In the genomic region with DNA sequence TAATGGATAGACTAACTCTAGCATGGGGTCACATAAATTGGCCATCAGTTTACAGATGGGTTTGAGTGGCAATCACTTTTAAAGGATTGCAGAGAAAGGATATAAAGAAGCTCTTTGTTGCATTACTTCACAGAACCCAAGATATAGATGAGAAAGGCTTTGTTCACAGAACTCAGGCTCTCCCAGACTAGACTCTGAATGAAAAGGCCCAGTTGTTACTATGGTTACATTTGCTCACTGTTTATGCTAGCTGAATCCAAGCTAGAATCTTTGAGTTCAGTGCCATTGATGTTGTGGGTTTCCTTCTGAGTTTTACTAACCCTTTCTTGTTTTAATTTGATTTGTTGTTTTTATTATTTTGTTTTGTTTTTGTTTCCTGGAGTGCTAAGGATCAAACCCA, we compare ENCODE assay signal across 19 mouse cellular contexts. TPM values are rescaled to one million over a fixed set of nuclear protein-coding genes. Genes with fewer than 3 reads are reported as not detected.
DNase-seq lines count a peak whose midpoint lies in the region; ATAC-seq and TF ChIP-seq lines count a peak whose summit lies in the region.
"Had no signal": no experiment of that assay in that cellular context is flagged by ENCODE, and none has a peak within 500 bp of the region (broad histone marks: within the 10 kb centered on the region; RNA-seq: fewer than 3 reads in every experiment).

No protein-coding gene starts in this region.

- peaks cover 7% of the 10 kb centered on the region; the same call in 1 of the 2 replicates for H3K36me3 ChIP-seq in forebrain, embryonic 11.5 days (ENCODE audit: control insufficient read depth, insufficient read depth, low read length)
- H3K36me3 ChIP-seq in forebrain, embryonic 13.5 days (ENCODE audit: poor library complexity, severe bottlenecking), result peaks cover 88% of the 10 kb centered on the region
- peaks cover 78% of the 10 kb centered on the region for H3K36me3 ChIP-seq in hindbrain, embryonic 15.5 days
- peaks cover 36% of the 10 kb centered on the region for H3K36me3 ChIP-seq in midbrain, postnatal 0 days (ENCODE audit: insufficient read depth, low read length)

- ATAC-seq in forebrain, embryonic 11.5 days (replicated peaks; ENCODE audit: low FRiP score), result 0 out of 2 replicates have a peak, but pooled peaks have one; percentile 49
- ATAC-seq in forebrain, embryonic 13.5 days, result no peak
- no peak for ATAC-seq in hindbrain, embryonic 15.5 days (ENCODE audit: low FRiP score, low read depth)
- ATAC-seq in midbrain, postnatal 0 days (ENCODE audit: low FRiP score), result no peak
- ATAC-seq: lung, postnatal 0 days had no signal

- H3K9me3 ChIP-seq in forebrain, embryonic 11.5 days (ENCODE audit: control insufficient read depth, low read length), result no peaks in the 10 kb centered on the region
- H3K9me3 ChIP-seq in forebrain, embryonic 13.5 days (replicated peaks), result no peaks in the 10 kb centered on the region
- H3K9me3 ChIP-seq in hindbrain, embryonic 15.5 days, result no peaks in the 10 kb centered on the region
- no peaks in the 10 kb centered on the region for H3K9me3 ChIP-seq in midbrain, postnatal 0 days (ENCODE audit: low read length)
- H3K9me3 ChIP-seq: liver, embryonic 15.5 days had no signal

- no peaks in the 10 kb centered on the region for H3K4me1 ChIP-seq in forebrain, embryonic 11.5 days (replicated peaks; ENCODE audit: control insufficient read depth, insufficient read depth, low read length)
- H3K4me1 ChIP-seq in forebrain, embryonic 13.5 days, result no peaks in the 10 kb centered on the region
- H3K4me1 ChIP-seq in hindbrain, embryonic 15.5 days (replicated peaks), result no peaks in the 10 kb centered on the region
- H3K4me1 ChIP-seq in midbrain, postnatal 0 days (ENCODE audit: insufficient read depth, low read length), result no peaks in the 10 kb centered on the region

- H3K27me3 ChIP-seq in forebrain, embryonic 11.5 days (ENCODE audit: control insufficient read depth, insufficient read depth, low read length), result no peaks in the 10 kb centered on the region
- H3K27me3 ChIP-seq in forebrain, embryonic 13.5 days, result no peaks in the 10 kb centered on the region
- H3K27me3 ChIP-seq in hindbrain, embryonic 15.5 days, result no peaks in the 10 kb centered on the region
- no peaks in the 10 kb centered on the region for H3K27me3 ChIP-seq in midbrain, postnatal 0 days (ENCODE audit: insufficient read depth, low read length)
- H3K27me3 ChIP-seq: liver, embryonic 15.5 days had no signal

- no peak overlapping the region for H3K9ac ChIP-seq in forebrain, embryonic 11.5 days (ENCODE audit: low read length)
- no peak overlapping the region for H3K9ac ChIP-seq in forebrain, embryonic 13.5 days
- no peak overlapping the region for H3K9ac ChIP-seq in hindbrain, embryonic 15.5 days
- no peak overlapping the region for H3K9ac ChIP-seq in midbrain, postnatal 0 days (replicated peaks; ENCODE audit: low read length, poor library complexity, severe bottlenecking)
- H3K9ac ChIP-seq: liver, embryonic 15.5 days had no signal

- TF ChIP-seq CTCF in midbrain, postnatal 0 days (IDR thresholded peaks at IDR 0.05), result no peak

- no peak overlapping the region for H3K4me3 ChIP-seq in forebrain, embryonic 11.5 days (ENCODE audit: low read depth, low read length)
- no peak overlapping the region for H3K4me3 ChIP-seq in forebrain, embryonic 13.5 days
- H3K4me3 ChIP-seq in hindbrain, embryonic 15.5 days, result no peak overlapping the region
- no peak overlapping the region for H3K4me3 ChIP-seq in midbrain, postnatal 0 days (ENCODE audit: low read depth, low read length)
- H3K4me3 ChIP-seq: liver, embryonic 15.5 days; myocyte had no signal

- H3K4me2 ChIP-seq in forebrain, embryonic 11.5 days (ENCODE audit: low read depth, low read length, severe bottlenecking), result no peak overlapping the region
- no peak overlapping the region for H3K4me2 ChIP-seq in forebrain, embryonic 13.5 days
- H3K4me2 ChIP-seq in hindbrain, embryonic 15.5 days, result no peak overlapping the region
- no peak overlapping the region for H3K4me2 ChIP-seq in midbrain, postnatal 0 days (ENCODE audit: low read depth, low read length, poor library complexity, severe bottlenecking)
- H3K4me2 ChIP-seq: heart, embryonic 11.5 days; liver, embryonic 15.5 days had no signal

- DNase-seq in forebrain, embryonic 11.5 days (ENCODE audit: low spot score), result no peak
- peak; percentile 57 for DNase-seq in brain, adult 2 months (ENCODE audit: low read depth, low spot score)
- peak; percentile 59 for DNase-seq in midbrain, postnatal 0 days (ENCODE audit: low spot score)
- no peak for DNase-seq in right cerebral cortex, postnatal 4 days
- DNase-seq in left cerebral cortex, postnatal 10 days (ENCODE audit: extremely low spot score in 1 of 2, low spot score in 2 of 2), result no peak
- no peak for DNase-seq in kidney, postnatal 36 days
- DNase-seq: cerebellum, postnatal 10 days; heart, postnatal 14 days; kidney, adult 11 months; kidney, postnatal 10 days; right cerebral cortex, postnatal 14 days had no signal

- intact Hi-C loops in left cerebral cortex, postnatal 10 days (cut with DNase I), result no loop called here

- H3K27ac ChIP-seq in forebrain, embryonic 11.5 days (ENCODE audit: low read depth, low read length), result peak overlapping the region; percentile 21; the same call in 1 of the 2 replicates
- H3K27ac ChIP-seq in forebrain, embryonic 13.5 days, result no peak overlapping the region
- H3K27ac ChIP-seq in hindbrain, embryonic 15.5 days (replicated peaks), result peak overlapping the region; percentile 35; the same call in 1 of the 2 replicates
- H3K27ac ChIP-seq in midbrain, postnatal 0 days (ENCODE audit: low read depth, low read length), result peak overlapping the region; percentile 48; the same call in 1 of the 2 replicates
- H3K27ac ChIP-seq: liver, embryonic 15.5 days had no signal

RNA-seq across cellular contexts. Expression of a gene that starts 17.2 kb away (rescaled TPM):
- 247 and 256 TPM in 2 replicates for polyA plus RNA-seq in forebrain, embryonic 11.5 days (2014; fragmentation: Nextera tagmentation; extraction: Ambion mirVana)
- polyA plus RNA-seq in forebrain, embryonic 13.5 days (2015; fragmentation: Nextera tagmentation; extraction: Ambion mirVana), result 275 and 283 TPM in 2 replicates
- polyA plus RNA-seq in hindbrain, embryonic 15.5 days (2015; fragmentation: Nextera tagmentation; extraction: Ambion mirVana), result 231 and 236 TPM in 2 replicates
- total RNA-seq in midbrain, postnatal 0 days (2014; rRNA removed), result 121 and 124 TPM in 2 replicates
- 195 and 210 TPM in 2 replicates for polyA plus RNA-seq in midbrain, postnatal 0 days (2015; fragmentation: Nextera tagmentation; extraction: Ambion mirVana)
- 100 to 1,000 TPM; 146 to 150 TPM for total RNA-seq in left cerebral cortex, postnatal 10 days (2021)

RNA-seq across cellular contexts. Expression of a gene that starts 21.5 kb away (rescaled TPM):
- polyA plus RNA-seq in forebrain, embryonic 11.5 days (2014; fragmentation: Nextera tagmentation; extraction: Ambion mirVana), result 11.3 and 15.6 TPM in 2 replicates
- 9.0 and 9.4 TPM in 2 replicates for polyA plus RNA-seq in forebrain, embryonic 13.5 days (2015; fragmentation: Nextera tagmentation; extraction: Ambion mirVana)
- polyA plus RNA-seq in hindbrain, embryonic 15.5 days (2015; fragmentation: Nextera tagmentation; extraction: Ambion mirVana), result 152 and 182 TPM in 2 replicates
- total RNA-seq in midbrain, postnatal 0 days (2014; rRNA removed), result 488 and 629 TPM in 2 replicates
- polyA plus RNA-seq in midbrain, postnatal 0 days (2015; fragmentation: Nextera tagmentation; extraction: Ambion mirVana), result 245 and 271 TPM in 2 replicates
- total RNA-seq in left cerebral cortex, postnatal 10 days (2021), result 100 to 1,000 TPM; 220 to 233 TPM
- total RNA-seq: megakaryocyte, adult 5-6 weeks; MEL had no signal

RNA-seq across cellular contexts. Expression of a gene that starts 40.4 kb away (rescaled TPM):
- polyA plus RNA-seq in forebrain, embryonic 11.5 days (2014; fragmentation: Nextera tagmentation; extraction: Ambion mirVana), result 48.0 and 56.0 TPM in 2 replicates
- 59.2 and 67.6 TPM in 2 replicates for polyA plus RNA-seq in forebrain, embryonic 13.5 days (2015; fragmentation: Nextera tagmentation; extraction: Ambion mirVana)
- polyA plus RNA-seq in hindbrain, embryonic 15.5 days (2015; fragmentation: Nextera tagmentation; extraction: Ambion mirVana), result 52.7 and 58.0 TPM in 2 replicates
- 47.7 and 50.5 TPM in 2 replicates for total RNA-seq in midbrain, postnatal 0 days (2014; rRNA removed)
- polyA plus RNA-seq in midbrain, postnatal 0 days (2015; fragmentation: Nextera tagmentation; extraction: Ambion mirVana), result 60.0 and 60.4 TPM in 2 replicates
- total RNA-seq in left cerebral cortex, postnatal 10 days (2021), result 10 to 100 TPM; 40.9 to 43.6 TPM

RNA-seq across cellular contexts. Expression of a gene that starts 40.4 kb away (rescaled TPM):
- 190 and 204 TPM in 2 replicates for polyA plus RNA-seq in forebrain, embryonic 11.5 days (2014; fragmentation: Nextera tagmentation; extraction: Ambion mirVana)
- 219 and 222 TPM in 2 replicates for polyA plus RNA-seq in forebrain, embryonic 13.5 days (2015; fragmentation: Nextera tagmentation; extraction: Ambion mirVana)
- 208 and 220 TPM in 2 replicates for polyA plus RNA-seq in hindbrain, embryonic 15.5 days (2015; fragmentation: Nextera tagmentation; extraction: Ambion mirVana)
- total RNA-seq in midbrain, postnatal 0 days (2014; rRNA removed), result 158 and 196 TPM in 2 replicates
- polyA plus RNA-seq in midbrain, postnatal 0 days (2015; fragmentation: Nextera tagmentation; extraction: Ambion mirVana), result 251 and 258 TPM in 2 replicates
- 100 to 1,000 TPM; 216 to 217 TPM for total RNA-seq in left cerebral cortex, postnatal 10 days (2021)

Comparison
In these comparisons a context has a peak if more than half of its experiments do, and no peak if none do; other contexts are left out.
1. DNase-seq: peak in brain, adult 2 months (single experiment) and midbrain, postnatal 0 days (single experiment); none in forebrain, embryonic 11.5 days (single experiment), right cerebral cortex, postnatal 4 days (single experiment), left cerebral cortex, postnatal 10 days (0 of 2) and kidney, postnatal 36 days (0 of 2).